Mouse (Mus musculus) MEL (cell line): ENCODE measurements at regions not wholly inside any gene's neighbourhood (a gene's known extent, or its start where the extent isn't known, plus 50 kb on each side); places are given as distances from the start of the nearest gene placed in this dataset.

ENCODE experiments used
- DNase-seq: peaks from one replicate; pipeline ENCODE4 v3.0.0; 2011; ENCODE audit warnings: low read depth, low spot score
- H3K27ac ChIP-seq: 2 replicates; pipeline ENCODE4 v1.5.1; 2012; ENCODE audit warnings: low read depth, mild to moderate bottlenecking, control low read depth, low read length, moderate library complexity; ENCODE audit not compliant: control insufficient read depth
- H3K27me3 ChIP-seq, 2 experiments: fragments of 150-350 bp in 1 of 2; sonication (generic) in 1 of 2; 2 replicates each; pipeline ENCODE4 v1.6.1; 2012; ENCODE audit warnings: low read length in 2 of 2, mild to moderate bottlenecking in 2 of 2, improper control_type of control experiment in 1 of 2, moderate library complexity in 1 of 2; ENCODE audit not compliant: insufficient read depth in 2 of 2, control insufficient read depth in 1 of 2
- H3K36me3 ChIP-seq, 2 experiments: 2 replicates each; pipeline ENCODE4 v1.6.1; 2012 to 2014; ENCODE audit warnings: low read length in 2 of 2, improper control_type of control experiment in 1 of 2, inconsistent platforms in 1 of 2, mild to moderate bottlenecking in 1 of 2; ENCODE audit not compliant: insufficient read depth in 2 of 2, control insufficient read depth in 1 of 2
- H3K4me1 ChIP-seq, 2 experiments: fragments of 150-350 bp in 1 of 2; sonication (generic) in 1 of 2; 2 replicates each; pipeline ENCODE4 v1.6.1; 2012; ENCODE audit warnings: low read length in 2 of 2, improper control_type of control experiment in 1 of 2, mild to moderate bottlenecking in 1 of 2; ENCODE audit not compliant: insufficient read depth in 2 of 2, control insufficient read depth in 1 of 2
- H3K4me3 ChIP-seq, 2 experiments: fragments of 150-350 bp in 1 of 2; sonication (generic) in 1 of 2; 2 replicates each; pipeline ENCODE4 v1.5.1; 2012; ENCODE audit warnings: low read depth in 2 of 2, low read length in 2 of 2, mild to moderate bottlenecking in 2 of 2, moderate library complexity in 2 of 2, control low read depth in 1 of 2, improper control_type of control experiment in 1 of 2; ENCODE audit not compliant: control insufficient read depth in 1 of 2, insufficient read depth in 1 of 2
- H3K79me2 ChIP-seq: 2 replicates; pipeline ENCODE4 v1.6.1; 2012; ENCODE audit warnings: mild to moderate bottlenecking, low read length, moderate library complexity; ENCODE audit not compliant: control insufficient read depth, poor library complexity, insufficient read depth
- H3K9ac ChIP-seq: 2 replicates; pipeline ENCODE4 v1.6.1; 2012; ENCODE audit warnings: low read depth, mild to moderate bottlenecking, control low read depth, low read length, moderate library complexity; ENCODE audit not compliant: control insufficient read depth, poor library complexity, severe bottlenecking
- H3K9me3 ChIP-seq: fragments of 150-350 bp; sonication (generic); replicated peaks from 2 replicates; pipeline ENCODE4 v1.6.1; 2012; ENCODE audit warnings: mild to moderate bottlenecking, low read length, improper control_type of control experiment, moderate library complexity; ENCODE audit not compliant: insufficient read depth
- CHD2 ChIP-seq: IDR thresholded peaks from 2 replicates; pipeline ENCODE4 v1.6.1; 2011; ENCODE audit warnings: low read length, improper control_type of control experiment
- EP300 ChIP-seq, 2 experiments: IDR thresholded peaks; 2 replicates each; pipeline ENCODE4 v1.6.1; 2011; ENCODE audit warnings: improper control_type of control experiment in 2 of 2, low read length in 2 of 2, low read depth in 1 of 2, mild to moderate bottlenecking in 1 of 2
- ETS1 ChIP-seq: IDR thresholded peaks from 2 replicates; pipeline ENCODE4 v1.6.1; 2012; ENCODE audit warnings: low read depth, mild to moderate bottlenecking, inconsistent platforms, low read length, improper control_type of control experiment, moderate library complexity
- HCFC1 ChIP-seq: IDR thresholded peaks from 2 replicates; pipeline ENCODE4 v1.6.1; 2012; ENCODE audit warnings: low read depth, mild to moderate bottlenecking, inconsistent platforms, low read length, improper control_type of control experiment, moderate library complexity
- MAFK ChIP-seq: IDR thresholded peaks from 2 replicates; pipeline ENCODE4 v1.6.1; 2011; ENCODE audit warnings: low read depth, mild to moderate bottlenecking, low read length, improper control_type of control experiment, borderline replicate concordance
- MAX ChIP-seq: IDR thresholded peaks from 2 replicates; pipeline ENCODE4 v1.6.1; 2011; ENCODE audit warnings: low read length, improper control_type of control experiment
- MAZ ChIP-seq: IDR thresholded peaks from 2 replicates; pipeline ENCODE4 v1.6.1; 2012; ENCODE audit warnings: low read depth, mild to moderate bottlenecking, inconsistent platforms, low read length, improper control_type of control experiment
- MEF2A ChIP-seq: IDR thresholded peaks from 2 replicates; pipeline ENCODE4 v1.6.1; 2014; ENCODE audit warnings: low read depth, mild to moderate bottlenecking, inconsistent platforms, low read length, improper control_type of control experiment; ENCODE audit not compliant: poor library complexity, insufficient replicate concordance, severe bottlenecking; ENCODE audit errors: extremely low read depth
- MYB ChIP-seq: IDR thresholded peaks from 2 replicates; pipeline ENCODE4 v1.6.1; 2011; ENCODE audit warnings: mild to moderate bottlenecking, low read depth, low read length, improper control_type of control experiment
- MYC ChIP-seq: IDR thresholded peaks from 2 replicates; pipeline ENCODE4 v1.6.1; 2011; ENCODE audit warnings: low read depth, mild to moderate bottlenecking, low read length, improper control_type of control experiment, moderate library complexity
- NRF1 ChIP-seq: IDR thresholded peaks from 2 replicates; pipeline ENCODE4 v1.6.1; 2014; ENCODE audit warnings: low read depth, mild to moderate bottlenecking, inconsistent platforms, low read length, improper control_type of control experiment, moderate library complexity; ENCODE audit not compliant: poor library complexity, insufficient read depth, severe bottlenecking
- POLR2A ChIP-seq, 2 experiments: IDR thresholded peaks; 2 replicates each; pipeline ENCODE4 v1.6.1; 2011 to 2012; ENCODE audit warnings: low read length in 2 of 2, mild to moderate bottlenecking in 2 of 2, control low read depth in 1 of 2, improper control_type of control experiment in 1 of 2, low read depth in 1 of 2, moderate library complexity in 1 of 2; ENCODE audit not compliant: control insufficient read depth in 1 of 2, insufficient read depth in 1 of 2, poor library complexity in 1 of 2
- RAD21 ChIP-seq: IDR thresholded peaks from 2 replicates; pipeline ENCODE4 v1.6.1; 2011; ENCODE audit warnings: mild to moderate bottlenecking, low read depth, low read length, improper control_type of control experiment
- SMC3 ChIP-seq: IDR thresholded peaks from 2 replicates; pipeline ENCODE4 v1.6.1; 2011; ENCODE audit warnings: low read depth, low read length, improper control_type of control experiment
- TBP ChIP-seq: IDR thresholded peaks from 2 replicates; pipeline ENCODE4 v1.8.0; 2011; ENCODE audit warnings: low read depth, low read length, improper control_type of control experiment
- ZC3H11A ChIP-seq: IDR thresholded peaks from 2 replicates; pipeline ENCODE4 v1.6.1; 2012; ENCODE audit warnings: low read depth, mild to moderate bottlenecking, inconsistent platforms, low read length, improper control_type of control experiment
- ZNF384 ChIP-seq: IDR thresholded peaks from 2 replicates; pipeline ENCODE4 v1.6.1; 2012; ENCODE audit warnings: low read depth, mild to moderate bottlenecking, inconsistent platforms, low read length, improper control_type of control experiment

GRCm38 (mm10) chr16:24061496-24061895 is 72.8 kb upstream of the Bcl6 start:
- Histone ChIP-seq H3K9ac (no peak overlapping the region), H3K27ac (no peak overlapping the region), H3K9me3 (no peaks in the 10 kb centered on the region), H3K36me3 (no peaks in the 10 kb centered on the region), H3K79me2 (no peaks in the 10 kb centered on the region), H3K4me3 (no peak overlapping the region), H3K4me1 (no peaks in the 10 kb centered on the region), H3K27me3 (no peaks in the 10 kb centered on the region)
- TF ChIP-seq MEF2A (no peak), ZNF384 (no peak)
- no peak for DNase-seq

- Histone ChIP-seq H3K27ac (no peak overlapping the region), H3K4me1 (no peaks in the 10 kb centered on the region), H3K27me3 (no peaks in the 10 kb centered on the region), H3K4me3 (no peak overlapping the region), H3K9ac (no peak overlapping the region), H3K9me3 (no peaks in the 10 kb centered on the region), H3K79me2 (no peaks in the 10 kb centered on the region), H3K36me3 (no peaks in the 10 kb centered on the region)
- no peak for DNase-seq
- no peak for TF ChIP-seq ETS1
- TF ChIP-seq MAFK: no peak
Measured at GRCm38 (mm10) chr16:24059090-24059600, 70.5 kb upstream of the Bcl6 start.

- no peaks in the 10 kb centered on the region for H3K27me3 ChIP-seq
- no peak for TF ChIP-seq EP300 (IDR thresholded peaks at IDR 0.05; ENCODE audit: low read depth in 1 of 2, low read length in 2 of 2)
- no peak overlapping the region for H3K4me3 ChIP-seq
- H3K9ac ChIP-seq: no peak overlapping the region
- DNase-seq: no peak
- H3K9me3 ChIP-seq: no peaks in the 10 kb centered on the region
- no peaks in the 10 kb centered on the region for H3K36me3 ChIP-seq
- H3K27ac ChIP-seq: no peak overlapping the region
- no peaks in the 10 kb centered on the region for H3K4me1 ChIP-seq
- H3K79me2 ChIP-seq: no peaks in the 10 kb centered on the region
Measured at GRCm38 (mm10) chr16:24056885-24057531, 68.4 kb upstream of the Bcl6 start.

GRCm38 (mm10) chr16:24056123-24056884 is 67.7 kb upstream of the Bcl6 start:
- Histone ChIP-seq H3K4me1 (no peaks in the 10 kb centered on the region), H3K27ac (no peak overlapping the region), H3K27me3 (no peaks in the 10 kb centered on the region), H3K9ac (no peak overlapping the region), H3K9me3 (no peaks in the 10 kb centered on the region), H3K4me3 (no peak overlapping the region), H3K79me2 (no peaks in the 10 kb centered on the region), H3K36me3 (no peaks in the 10 kb centered on the region)
- DNase-seq: no peak
- TF ChIP-seq MAX (no peak), POLR2A (IDR thresholded peaks at IDR 0.05; ENCODE audit: control insufficient read depth in 1 of 2, insufficient read depth in 1 of 2, low read depth in 1 of 2, low read length in 2 of 2, poor library complexity in 1 of 2) (no peak), HCFC1 (no peak), RAD21 (no peak), MAZ (no peak), SMC3 (no peak), ZC3H11A (no peak), ETS1 (no peak), CHD2 (no peak), MYC (no peak), TBP (no peak), MEF2A (no peak), MYB (no peak), NRF1 (no peak)
